Mouse (Mus musculus) forebrain, embryonic 14.5 days (tissue): Measurements from ENCODE around the gene Adamts20. TPM values are rescaled to one million over a fixed set of nuclear protein-coding genes. Genes with fewer than 3 reads are reported as not detected.

ENCODE experiments used
- ATAC-seq: fragments of 200-750 bp; cut with Nextera tagmentation; 2 replicates; pipeline ENCODE4 v1.8.0; 2017; ENCODE audit warnings: mild to moderate bottlenecking, moderate library complexity
- DNase-seq: peaks from one replicate; pipeline ENCODE4 v3.0.0-alpha.2; 2015; ENCODE audit warnings: low spot score
- H3K27ac ChIP-seq: fragments of 300-500 bp; sonication (generic); 2 replicates; pipeline ENCODE4 v1.5.1; 2014; ENCODE audit warnings: low read depth, mild to moderate bottlenecking, control low read depth, low read length, moderate library complexity
- H3K27me3 ChIP-seq: fragments of 300-500 bp; sonication (generic); replicated peaks from 2 replicates; pipeline ENCODE4 v1.6.1; 2014; ENCODE audit warnings: low read length, control low read depth, mixed read lengths; ENCODE audit not compliant: control insufficient read depth, insufficient read depth
- H3K36me3 ChIP-seq: fragments of 300-500 bp; sonication (generic); 2 replicates; pipeline ENCODE4 v1.6.1; 2014; ENCODE audit warnings: low read length, control low read depth; ENCODE audit not compliant: control insufficient read depth, insufficient read depth
- H3K4me1 ChIP-seq: fragments of 300-500 bp; sonication (generic); 2 replicates; pipeline ENCODE4 v1.6.1; 2014; ENCODE audit warnings: antibody characterized with exemption, low read length, control low read depth; ENCODE audit not compliant: control insufficient read depth, insufficient read depth
- H3K4me2 ChIP-seq: fragments of 300-500 bp; sonication (generic); 2 replicates; pipeline ENCODE4 v1.6.1; 2014; ENCODE audit warnings: mild to moderate bottlenecking, control low read depth, low read length
- H3K4me3 ChIP-seq: fragments of 300-500 bp; sonication (generic); 2 replicates; pipeline ENCODE4 v1.5.1; 2014; ENCODE audit warnings: low read depth, low read length, control low read depth
- H3K9ac ChIP-seq: fragments of 300-500 bp; sonication (generic); 2 replicates; pipeline ENCODE4 v1.6.1; 2014; ENCODE audit warnings: mild to moderate bottlenecking, low read length, control low read depth, moderate library complexity
- H3K9me3 ChIP-seq: fragments of 300-500 bp; sonication (generic); replicated peaks from 2 replicates; pipeline ENCODE4 v1.6.1; 2016; ENCODE audit warnings: low read length, control low read depth, mixed read lengths; ENCODE audit not compliant: control insufficient read depth
- WGBS: fragments of 180-500 bp; shearing (Covaris S2); extraction: QIAGEN DNeasy Blood & Tissue Kit; methylation state at CpG from one replicate; pipeline ENCODE4 v1.1.7; 2014; 5-methylcytosine and 5-hydroxymethylcytosine counted together
- polyA plus RNA-seq: library from polyadenylated mRNA; unstranded; fragments of >200 nt; fragmentation: Nextera tagmentation; extraction: Ambion mirVana; gene quantifications from 2 replicates; pipeline ENCODE4 v1.2.1, GENCODE M21; 2014

Adamts20 gene
- polyA plus RNA-seq, 1 experiment from 2014 or later: 2.5 TPM

GRCm38 (mm10) chr15:94259497-94259896 lies 205.7 kb downstream of the Adamts20 start:
- no peak overlapping the region for H3K4me2 ChIP-seq
- no peaks in the 10 kb centered on the region for H3K36me3 ChIP-seq
- H3K4me3 ChIP-seq: no peak overlapping the region
- ATAC-seq (no peak), DNase-seq (no peak)
- peaks cover 16% of the 10 kb centered on the region for H3K4me1 ChIP-seq
- H3K9ac ChIP-seq: no peak overlapping the region
- no peaks in the 10 kb centered on the region for H3K27me3 ChIP-seq
- no peaks in the 10 kb centered on the region for H3K9me3 ChIP-seq
- no peak overlapping the region for H3K27ac ChIP-seq
- WGBS: 97% methylated on average over 4 of the region's 4 CpGs

- DNase-seq (peak; percentile 38), ATAC-seq (peak; percentile 49; the same call in 1 of the 2 replicates)
- WGBS: 72% methylated on average over 5 of the region's 5 CpGs
- H3K4me3 ChIP-seq: no peak overlapping the region
- H3K27ac ChIP-seq: no peak overlapping the region
- H3K9me3 ChIP-seq: no peaks in the 10 kb centered on the region
- H3K4me2 ChIP-seq: no peak overlapping the region
- no peaks in the 10 kb centered on the region for H3K27me3 ChIP-seq
- no peaks in the 10 kb centered on the region for H3K36me3 ChIP-seq
- H3K4me1 ChIP-seq: peaks cover 11% of the 10 kb centered on the region
- no peak overlapping the region for H3K9ac ChIP-seq
Measured at GRCm38 (mm10) chr15:94255538-94255937, 209.7 kb downstream of the Adamts20 start.

- Histone ChIP-seq H3K36me3 (no peaks in the 10 kb centered on the region), H3K4me2 (no peak overlapping the region), H3K27me3 (no peaks in the 10 kb centered on the region), H3K9me3 (no peaks in the 10 kb centered on the region), H3K27ac (no peak overlapping the region), H3K4me3 (no peak overlapping the region), H3K9ac (no peak overlapping the region), H3K4me1 (peaks cover 11% of the 10 kb centered on the region)
- 74% methylated on average over 3 of the region's 3 CpGs for WGBS
- DNase-seq (peak; percentile 34), ATAC-seq (peak; percentile 45; the same call in 1 of the 2 replicates)
Measured at GRCm38 (mm10) chr15:94254861-94255516, 210.2 kb downstream of the Adamts20 start.

GRCm38 (mm10) chr15:94254091-94254860 lies 210.9 kb downstream of the Adamts20 start:
- Histone ChIP-seq H3K27me3 (no peaks in the 10 kb centered on the region), H3K4me1 (peaks cover 11% of the 10 kb centered on the region), H3K9me3 (no peaks in the 10 kb centered on the region), H3K4me3 (no peak overlapping the region), H3K4me2 (peak overlapping the region; percentile 4; the same call in 1 of the 2 replicates), H3K9ac (no peak overlapping the region), H3K36me3 (no peaks in the 10 kb centered on the region), H3K27ac (no peak overlapping the region; the same call in 1 of the 2 replicates)
- DNase-seq (peak; percentile 88), ATAC-seq (peak; percentile 91)
- WGBS: 50% methylated on average over 14 of the region's 14 CpGs

GRCm38 (mm10) chr15:94252962-94253712 lies 212.1 kb downstream of the Adamts20 start:
- no peak overlapping the region for H3K9ac ChIP-seq
- WGBS: 80% methylated on average over 13 of the region's 13 CpGs
- no peaks in the 10 kb centered on the region for H3K9me3 ChIP-seq
- ATAC-seq (no peak), DNase-seq (no peak)
- H3K27me3 ChIP-seq: no peaks in the 10 kb centered on the region
- H3K4me3 ChIP-seq: no peak overlapping the region
- no peak overlapping the region for H3K27ac ChIP-seq
- peaks cover 11% of the 10 kb centered on the region for H3K4me1 ChIP-seq
- H3K4me2 ChIP-seq: no peak overlapping the region
- no peaks in the 10 kb centered on the region for H3K36me3 ChIP-seq

GRCm38 (mm10) chr15:94249766-94250165 lies 215.5 kb downstream of the Adamts20 start:
- no peak for DNase-seq
- H3K4me2 ChIP-seq: no peak overlapping the region
- H3K4me3 ChIP-seq: no peak overlapping the region
- H3K36me3 ChIP-seq: no peaks in the 10 kb centered on the region
- ATAC-seq: no peak
- no peak overlapping the region for H3K27ac ChIP-seq
- 91% methylated on average over 8 of the region's 8 CpGs for WGBS
- no peaks in the 10 kb centered on the region for H3K9me3 ChIP-seq
- no peaks in the 10 kb centered on the region for H3K27me3 ChIP-seq
- H3K9ac ChIP-seq: no peak overlapping the region
- peaks cover 6% of the 10 kb centered on the region for H3K4me1 ChIP-seq

GRCm38 (mm10) chr15:94248386-94248785 lies 216.8 kb downstream of the Adamts20 start:
- ATAC-seq (no peak), DNase-seq (no peak)
- Histone ChIP-seq H3K4me2 (no peak overlapping the region), H3K27ac (no peak overlapping the region), H3K4me3 (no peak overlapping the region), H3K36me3 (no peaks in the 10 kb centered on the region), H3K9ac (no peak overlapping the region), H3K9me3 (no peaks in the 10 kb centered on the region), H3K27me3 (no peaks in the 10 kb centered on the region), H3K4me1 (no peaks in the 10 kb centered on the region)
- WGBS: 85% methylated on average over 6 of the region's 6 CpGs

- no peaks in the 10 kb centered on the region for H3K27me3 ChIP-seq
- no peak overlapping the region for H3K9ac ChIP-seq
- no peaks in the 10 kb centered on the region for H3K4me1 ChIP-seq
- ATAC-seq (no peak), DNase-seq (no peak)
- WGBS: 83% methylated on average over 5 of the region's 5 CpGs
- no peaks in the 10 kb centered on the region for H3K36me3 ChIP-seq
- no peak overlapping the region for H3K27ac ChIP-seq
- no peak overlapping the region for H3K4me3 ChIP-seq
- H3K9me3 ChIP-seq: no peaks in the 10 kb centered on the region
- H3K4me2 ChIP-seq: no peak overlapping the region
Measured at GRCm38 (mm10) chr15:94246669-94247068, 218.5 kb downstream of the Adamts20 start.
